In the genomic region with DNA sequence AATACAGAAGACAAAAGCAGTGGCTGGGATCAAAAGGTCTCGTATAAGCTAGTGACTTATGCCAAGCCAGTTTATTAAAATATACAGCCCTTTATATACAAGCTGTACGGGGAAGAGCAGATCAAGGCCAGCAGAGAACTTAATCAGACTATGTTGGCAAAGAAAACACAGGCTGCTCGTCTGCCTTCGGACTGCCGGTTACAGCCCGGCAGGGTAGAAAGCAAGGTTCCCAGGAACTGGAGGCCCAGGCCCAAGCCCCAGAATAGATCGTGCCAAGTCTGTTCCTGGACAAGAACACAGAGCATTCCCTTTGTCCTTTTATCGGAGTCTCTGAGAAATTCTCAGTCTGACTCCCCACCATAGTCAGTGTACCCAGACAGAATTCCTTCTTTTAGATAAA, we compare ENCODE assay signal across 22 mouse cellular contexts. TPM values are rescaled to one million over a fixed set of nuclear protein-coding genes. Genes with fewer than 3 reads are reported as not detected.
DNase-seq lines count a peak whose midpoint lies in the region; ATAC-seq and TF ChIP-seq lines count a peak whose summit lies in the region.
"Had no signal": no experiment of that assay in that cellular context is flagged by ENCODE, and none has a peak within 500 bp of the region (broad histone marks: within the 10 kb centered on the region; RNA-seq: fewer than 3 reads in every experiment).

No protein-coding gene starts in this region.

- no peaks in the 10 kb centered on the region for H3K9me3 ChIP-seq in lung, embryonic 15.5 days
- H3K9me3 ChIP-seq: embryonic facial prominence, embryonic 10.5 days; forebrain, embryonic 13.5 days; heart, embryonic 13.5 days; hindbrain, embryonic 12.5 days had no signal

- no peak overlapping the region for H3K9ac ChIP-seq in lung, embryonic 15.5 days
- H3K9ac ChIP-seq: forebrain, embryonic 13.5 days; forebrain, postnatal 0 days; heart, embryonic 13.5 days; hindbrain, embryonic 12.5 days had no signal

- H3K4me2 ChIP-seq in lung, embryonic 15.5 days = no peak overlapping the region
- H3K4me2 ChIP-seq: forebrain, embryonic 13.5 days; heart, embryonic 13.5 days; hindbrain, embryonic 12.5 days had no signal

- H3K27me3 ChIP-seq in lung, embryonic 15.5 days = no peaks in the 10 kb centered on the region
- H3K27me3 ChIP-seq in testis, adult 2 months (ENCODE audit: control insufficient read depth, insufficient read depth, low read length) = no peaks in the 10 kb centered on the region
- H3K27me3 ChIP-seq: CH12.LX; forebrain, embryonic 13.5 days; heart, embryonic 13.5 days; hindbrain, embryonic 12.5 days had no signal

- DNase-seq in heart, adult 11 months = peak; percentile 24
- no peak for DNase-seq in heart, adult 9 months (ENCODE audit: low spot score in 2 of 2)
- DNase-seq in lung, adult 18-20 months = no peak
- DNase-seq in testis, postnatal 10 days (ENCODE audit: low spot score) = no peak
- DNase-seq: adrenal gland, adult 2 months; adrenal gland, postnatal 25 days; cerebellum, adult 11-12 months; cerebellum, adult 9-11 months; forebrain, postnatal 0 days; gastrocnemius, postnatal 14 days; heart, postnatal 36 days had no signal

- no peak for TF ChIP-seq CTCF in testis, adult 2 months (IDR thresholded peaks at IDR 0.05; ENCODE audit: control insufficient read depth, insufficient read depth, insufficient replicate concordance, low read depth, low read length)

- WGBS in lung, embryonic 15.5 days = 43% methylated on average over 8 of the region's 8 CpGs

- H3K27ac ChIP-seq in lung, embryonic 15.5 days = peak overlapping the region; percentile 73
- H3K27ac ChIP-seq in testis, adult 2 months (ENCODE audit: control insufficient read depth, insufficient read depth, low read depth, low read length) = 0 out of 2 replicates have a peak overlapping the region, but pooled peaks have one; percentile 58
- H3K27ac ChIP-seq: embryonic facial prominence, embryonic 10.5 days; forebrain, embryonic 13.5 days; heart, embryonic 13.5 days; hindbrain, embryonic 12.5 days had no signal

- TF ChIP-seq POLR2A in testis, adult 2 months (IDR thresholded peaks at IDR 0.05; ENCODE audit: control insufficient read depth, low read depth, low read length) = no peak

- ATAC-seq in lung, embryonic 15.5 days (ENCODE audit: borderline replicate concordance, extremely low read depth, low FRiP score, low TSS enrichment) = peak; percentile 37; the same call in 1 of the 2 replicates
- ATAC-seq: activated CD4-positive, CD25-positive, alpha-beta regulatory T cell, adult 4 months; forebrain, embryonic 13.5 days; hindbrain, embryonic 16.5 days; Patski had no signal

- H3K4me3 ChIP-seq in lung, embryonic 15.5 days = no peak overlapping the region
- no peak overlapping the region for H3K4me3 ChIP-seq in testis, adult 2 months (ENCODE audit: control insufficient read depth, low read depth, low read length)
- H3K4me3 ChIP-seq: embryonic facial prominence, embryonic 10.5 days; forebrain, embryonic 13.5 days; heart, embryonic 13.5 days; hindbrain, embryonic 12.5 days had no signal

- H3K4me1 ChIP-seq in lung, embryonic 15.5 days = 0 out of 2 replicates have a peak, but pooled peaks cover 8% of the 10 kb centered on the region
- no peaks in the 10 kb centered on the region for H3K4me1 ChIP-seq in testis, adult 2 months (ENCODE audit: control insufficient read depth, insufficient read depth, low read length)
- H3K4me1 ChIP-seq: embryonic facial prominence, embryonic 10.5 days; forebrain, embryonic 13.5 days; heart, embryonic 13.5 days; hindbrain, embryonic 12.5 days had no signal

- H3K36me3 ChIP-seq in lung, embryonic 15.5 days = no peaks in the 10 kb centered on the region
- H3K36me3 ChIP-seq in testis, adult 2 months (ENCODE audit: control insufficient read depth, insufficient read depth, low read length) = no peaks in the 10 kb centered on the region
- H3K36me3 ChIP-seq: embryonic facial prominence, embryonic 10.5 days; heart, embryonic 13.5 days; hindbrain, embryonic 12.5 days had no signal

RNA-seq across cellular contexts. Expression of a gene that starts 25.7 kb away (rescaled TPM):
- polyA plus RNA-seq in lung, embryonic 15.5 days (2015; fragmentation: Nextera tagmentation; extraction: Ambion mirVana) = 0.76 and 4.1 TPM in 2 replicates
- polyA plus RNA-seq in testis, adult 2 months (2012; rRNA removed) = 0.18 and 0.20 TPM in 2 replicates
- polyA plus RNA-seq: activated CD4-positive, CD25-positive, alpha-beta regulatory T cell, adult 4 months; forebrain, embryonic 13.5 days; forebrain, postnatal 0 days; hindbrain, embryonic 12.5 days; hindbrain, embryonic 16.5 days; Patski had no signal

RNA-seq across cellular contexts. Expression of a gene that starts 44.0 kb away (rescaled TPM):
- polyA plus RNA-seq in lung, embryonic 15.5 days (2015; fragmentation: Nextera tagmentation; extraction: Ambion mirVana) = 0.79 and 4.0 TPM in 2 replicates
- polyA plus RNA-seq in testis, adult 2 months (2012; rRNA removed) = 0.06 TPM in 1 of 2 replicates, not detected in the other
- polyA plus RNA-seq: activated CD4-positive, CD25-positive, alpha-beta regulatory T cell, adult 4 months; embryonic facial prominence, embryonic 10.5 days; embryonic facial prominence, embryonic 14.5 days; forebrain, embryonic 13.5 days; hindbrain, embryonic 12.5 days; hindbrain, embryonic 16.5 days; Patski had no signal
